Mouse (Mus musculus): ENCODE results near the gene Coa3. TPM values are rescaled to one million over a fixed set of nuclear protein-coding genes. Genes with fewer than 3 reads are reported as not detected.

Coa3 gene
- total and polyA plus RNA-seq, 3 experiments = 117 to 285 (median 177) TPM

- peaks cover 58% of the 10 kb centered on the region for H3K27me3 ChIP-seq (replicated peaks)
- peak; percentile 81 for DNase-seq (ENCODE audit: extremely low read depth)
- H3K4me1 ChIP-seq (ENCODE audit: control insufficient read depth in 1 of 2, insufficient read depth in 2 of 2) = peaks cover 7 to 14% of the 10 kb centered on the region in 2 experiments
- no peak overlapping the region for H3K9ac ChIP-seq (ENCODE audit: insufficient read depth, low read depth)
- TF ChIP-seq CTCF (conservative IDR thresholded peaks at IDR 0.05 in 1 of 2, IDR thresholded peaks at IDR 0.05 in 1 of 2; ENCODE audit: low read depth in 2 of 2, low read length in 2 of 2) (peak in 1 of 2 experiments; percentile 86; a peak in 3 of 4 replicates), MYC (IDR thresholded peaks at IDR 0.05; ENCODE audit: low read depth, low read length) (peak; percentile 65; the same call in 1 of the 2 replicates), RAD21 (IDR thresholded peaks at IDR 0.05; ENCODE audit: low read depth, low read length) (peak; percentile 76), TBP (conservative IDR thresholded peaks at IDR 0.05; ENCODE audit: low read depth, low read length) (no peak), SMC3 (IDR thresholded peaks at IDR 0.05; ENCODE audit: low read depth, low read length) (peak; percentile 87), ZC3H11A (IDR thresholded peaks at IDR 0.05; ENCODE audit: low read depth, low read length) (peak; percentile 49), MXI1 (IDR thresholded peaks at IDR 0.05; ENCODE audit: low read depth, low read length) (no peak)
- dilution Hi-C loops (cut with MboI; ENCODE audit: extremely low pct_ligation_motif_present, extremely low pct_unique_long_range_greater_than_20kb, low sequenced_read_pairs) = no loop called here
- H3K4me3 ChIP-seq (replicated peaks in 1 of 3; ENCODE audit: low read depth in 2 of 3, low read length in 2 of 3, poor library complexity in 1 of 3) = no peak overlapping the region
- H3K27ac ChIP-seq (ENCODE audit: insufficient read depth, low read depth) = no peak overlapping the region
- H3K9me3 ChIP-seq (replicated peaks; ENCODE audit: low read length) = no peaks in the 10 kb centered on the region
- H3K36me3 ChIP-seq (replicated peaks in 1 of 2; ENCODE audit: control insufficient read depth in 1 of 2, insufficient read depth in 1 of 2, low read length in 1 of 2) = no peaks in the 10 kb centered on the region
- no peaks in the 10 kb centered on the region for H3K79me2 ChIP-seq (replicated peaks; ENCODE audit: control insufficient read depth, extremely low read depth, insufficient read depth, poor library complexity, severe bottlenecking)
- no peak overlapping the region for H3K4me2 ChIP-seq (ENCODE audit: insufficient read depth, low read depth, poor library complexity, severe bottlenecking)
- in situ Hi-C loops (cut with MboI; ENCODE audit: low pct_ligation_motif_present, low pct_unique_long_range_greater_than_20kb, low sequenced_read_pairs) = no loop called here
Measured at GRCm38 (mm10) chr11:101248258-101248994, 30.5 kb downstream of the Coa3 start.

GRCm38 (mm10) chr11:101247521-101248030, 31.3 kb downstream of the Coa3 start:
- no peaks in the 10 kb centered on the region for H3K9me3 ChIP-seq (replicated peaks; ENCODE audit: low read length)
- no peak for DNase-seq (ENCODE audit: extremely low read depth)
- no peak overlapping the region for H3K9ac ChIP-seq (ENCODE audit: insufficient read depth, low read depth)
- H3K4me2 ChIP-seq (ENCODE audit: insufficient read depth, low read depth, poor library complexity, severe bottlenecking) = no peak overlapping the region
- no peaks in the 10 kb centered on the region for H3K79me2 ChIP-seq (replicated peaks; ENCODE audit: control insufficient read depth, extremely low read depth, insufficient read depth, poor library complexity, severe bottlenecking)
- no peak for TF ChIP-seq USF1 (IDR thresholded peaks at IDR 0.05; ENCODE audit: low read depth, low read length)
- no peak for TF ChIP-seq TCF12 (IDR thresholded peaks at IDR 0.05; ENCODE audit: low read depth, low read length)
- no peak for TF ChIP-seq IRF4 (IDR thresholded peaks at IDR 0.05; ENCODE audit: low read depth, low read length)
- no peak for TF ChIP-seq PAX5 (IDR thresholded peaks at IDR 0.05; ENCODE audit: low read length)
- H3K36me3 ChIP-seq (replicated peaks in 1 of 2; ENCODE audit: control insufficient read depth in 1 of 2, insufficient read depth in 1 of 2, low read length in 1 of 2) = no peaks in the 10 kb centered on the region
- peaks cover 65% of the 10 kb centered on the region for H3K27me3 ChIP-seq (replicated peaks)
- H3K4me3 ChIP-seq (replicated peaks in 1 of 3; ENCODE audit: low read depth in 2 of 3, low read length in 2 of 3, poor library complexity in 1 of 3) = no peak overlapping the region
- peaks cover 7 to 9% of the 10 kb centered on the region in 2 experiments for H3K4me1 ChIP-seq (ENCODE audit: control insufficient read depth in 1 of 2, insufficient read depth in 2 of 2)
- in situ Hi-C loops (cut with MboI; ENCODE audit: low pct_ligation_motif_present, low pct_unique_long_range_greater_than_20kb, low sequenced_read_pairs) = no loop called here
- dilution Hi-C loops (cut with MboI; ENCODE audit: extremely low pct_ligation_motif_present, extremely low pct_unique_long_range_greater_than_20kb, low sequenced_read_pairs) = no loop called here
- H3K27ac ChIP-seq (ENCODE audit: insufficient read depth, low read depth) = no peak overlapping the region

- Histone ChIP-seq H3K4me1 (ENCODE audit: control insufficient read depth in 1 of 2, insufficient read depth in 2 of 2) (peaks cover 6 to 7% of the 10 kb centered on the region in 2 experiments), H3K4me2 (ENCODE audit: insufficient read depth, low read depth, poor library complexity, severe bottlenecking) (peak overlapping the region; percentile 70), H3K9me3 (replicated peaks; ENCODE audit: low read length) (no peaks in the 10 kb centered on the region), H3K79me2 (replicated peaks; ENCODE audit: control insufficient read depth, extremely low read depth, insufficient read depth, poor library complexity, severe bottlenecking) (no peaks in the 10 kb centered on the region), H3K36me3 (replicated peaks in 1 of 2; ENCODE audit: control insufficient read depth in 1 of 2, insufficient read depth in 1 of 2, low read length in 1 of 2) (no peaks in the 10 kb centered on the region), H3K9ac (ENCODE audit: insufficient read depth, low read depth) (no peak overlapping the region), H3K27ac (ENCODE audit: insufficient read depth, low read depth) (no peak overlapping the region), H3K27me3 (replicated peaks) (peaks cover 70% of the 10 kb centered on the region), H3K4me3 (replicated peaks in 1 of 3; ENCODE audit: low read depth in 2 of 3, low read length in 2 of 3, poor library complexity in 1 of 3) (peak overlapping the region in 1 of 3 experiments; percentile 50)
- in situ Hi-C loops (cut with MboI; ENCODE audit: low pct_ligation_motif_present, low pct_unique_long_range_greater_than_20kb, low sequenced_read_pairs) (no loop called here), dilution Hi-C loops (cut with MboI; ENCODE audit: extremely low pct_ligation_motif_present, extremely low pct_unique_long_range_greater_than_20kb, low sequenced_read_pairs) (no loop called here)
- TF ChIP-seq UBTF (IDR thresholded peaks at IDR 0.05; ENCODE audit: low read depth, low read length) = no peak
- no peak for TF ChIP-seq RCOR1 (conservative IDR thresholded peaks at IDR 0.05; ENCODE audit: low read depth, low read length)
- TF ChIP-seq ELF1 (IDR thresholded peaks at IDR 0.05; ENCODE audit: low read depth, low read length) = no peak
- no peak for TF ChIP-seq PAX5 (IDR thresholded peaks at IDR 0.05; ENCODE audit: low read length)
- TF ChIP-seq ZMIZ1 (IDR thresholded peaks at IDR 0.05; ENCODE audit: low read depth, low read length) = no peak
- no peak for TF ChIP-seq SIN3A (IDR thresholded peaks at IDR 0.05; ENCODE audit: low read length)
- TF ChIP-seq USF2 (conservative IDR thresholded peaks at IDR 0.05; ENCODE audit: low read depth, low read length) = no peak
- no peak for TF ChIP-seq CHD1 (IDR thresholded peaks at IDR 0.05; ENCODE audit: low read depth, low read length)
- no peak for TF ChIP-seq MEF2A (IDR thresholded peaks at IDR 0.05; ENCODE audit: borderline replicate concordance, low read depth, low read length)
- TF ChIP-seq BHLHE40 (IDR thresholded peaks at IDR 0.05; ENCODE audit: low read depth, low read length) = no peak
- no peak for TF ChIP-seq CTCF (conservative IDR thresholded peaks at IDR 0.05 in 1 of 2, IDR thresholded peaks at IDR 0.05 in 1 of 2; ENCODE audit: low read depth in 2 of 2, low read length in 2 of 2)
- TF ChIP-seq KAT2A (IDR thresholded peaks at IDR 0.05; ENCODE audit: insufficient replicate concordance, low read length) = no peak
- TF ChIP-seq EP300 (IDR thresholded peaks at IDR 0.05; ENCODE audit: low read length) = no peak
- no peak for TF ChIP-seq ZNF384 (IDR thresholded peaks at IDR 0.05; ENCODE audit: low read depth, low read length)
- no peak for DNase-seq (ENCODE audit: extremely low read depth)
Measured at GRCm38 (mm10) chr11:101246702-101247012, 32.3 kb downstream of the Coa3 start.
